Mouse (Mus musculus): ENCODE measurements around the gene Adgrl3. TPM values are rescaled to one million over a fixed set of nuclear protein-coding genes. Genes with fewer than 3 reads are reported as not detected.

Gene Adgrl3
- total RNA-seq (2023): under 1 TPM in 1 of 2 experiments, not detected in 1; 0.23 TPM

DNA sequence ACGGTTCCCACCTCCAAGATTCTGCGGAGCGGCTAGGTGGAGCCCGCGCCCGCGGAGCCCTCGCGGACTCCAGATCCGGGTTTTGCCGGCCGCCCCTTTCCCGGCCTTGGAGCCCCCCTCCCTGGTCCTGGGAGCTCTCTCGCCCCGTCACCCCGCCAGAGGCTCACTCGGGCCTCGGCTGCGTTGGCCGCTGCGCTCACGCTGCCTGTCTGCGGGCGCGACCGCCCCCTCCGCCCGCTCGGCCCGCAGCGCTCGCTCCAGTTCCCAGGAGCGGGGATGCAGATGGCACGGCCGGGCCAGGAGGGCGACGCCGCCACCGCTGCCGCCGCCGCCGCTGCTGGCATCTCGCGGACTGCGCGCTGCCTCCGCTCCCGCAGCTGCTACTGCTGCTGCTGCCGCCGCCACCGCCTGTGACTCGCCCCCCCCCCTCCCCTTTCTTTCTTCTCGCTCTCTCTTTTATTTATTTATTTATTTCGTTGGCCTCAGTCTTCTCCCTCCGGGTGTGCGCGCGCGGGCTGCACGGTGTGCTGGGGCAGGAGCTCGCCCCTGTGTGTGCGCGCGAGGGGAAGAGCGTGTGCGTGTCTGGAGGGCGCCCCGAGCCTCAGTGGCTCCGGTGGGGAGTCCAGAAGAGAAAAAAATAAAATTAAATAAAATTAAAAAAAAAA is at the start of gene Adgrl3:
TSS of gene Adgrl3 (plus strand) at position 549 of the 665 bp plus-strand sequence.

